Mouse (Mus musculus) neural tube, embryonic 14.5 days (tissue): Measurements from ENCODE around the gene Mark3. TPM values are rescaled to one million over a fixed set of nuclear protein-coding genes. Genes with fewer than 3 reads are reported as not detected.

Source experiments
- ATAC-seq: fragments of 200-750 bp; cut with Nextera tagmentation; 2 replicates; pipeline ENCODE4 v1.8.0; 2017; ENCODE audit warnings: low read depth, mild to moderate bottlenecking, moderate TSS enrichment, moderate library complexity
- H3K27ac ChIP-seq: fragments of 300-500 bp; sonication (generic); 2 replicates; pipeline ENCODE4 v1.5.1; 2014; ENCODE audit warnings: low read depth, mild to moderate bottlenecking, control low read depth, low read length, moderate library complexity, mixed read lengths
- H3K27me3 ChIP-seq: fragments of 300-500 bp; sonication (generic); 2 replicates; pipeline ENCODE4 v1.6.1; 2014; ENCODE audit warnings: low read length; ENCODE audit not compliant: control insufficient read depth, insufficient read depth
- H3K36me3 ChIP-seq: fragments of 300-500 bp; sonication (generic); 2 replicates; pipeline ENCODE4 v1.6.1; 2014; ENCODE audit warnings: low read length, mixed read lengths; ENCODE audit not compliant: control insufficient read depth, insufficient read depth
- H3K4me1 ChIP-seq: fragments of 300-500 bp; sonication (generic); 2 replicates; pipeline ENCODE4 v1.6.1; 2014; ENCODE audit warnings: low read length; ENCODE audit not compliant: control insufficient read depth, insufficient read depth
- H3K4me2 ChIP-seq: fragments of 300-500 bp; sonication (generic); 2 replicates; pipeline ENCODE4 v1.6.1; 2014; ENCODE audit warnings: mild to moderate bottlenecking, low read depth, low read length, control low read depth
- H3K4me3 ChIP-seq: fragments of 300-500 bp; sonication (generic); 2 replicates; pipeline ENCODE4 v1.5.1; 2014; ENCODE audit warnings: low read depth, low read length, control low read depth, mixed read lengths
- H3K9ac ChIP-seq: fragments of 300-500 bp; sonication (generic); replicated peaks from 2 replicates; pipeline ENCODE4 v1.6.1; 2014; ENCODE audit warnings: low read depth, mild to moderate bottlenecking, control low read depth, low read length, mixed read lengths
- H3K9me3 ChIP-seq: fragments of 300-500 bp; sonication (generic); 2 replicates; pipeline ENCODE4 v1.6.1; 2016; ENCODE audit warnings: low read length; ENCODE audit not compliant: control insufficient read depth
- WGBS: fragments of 180-500 bp; shearing (Covaris S2); extraction: QIAGEN DNeasy Blood & Tissue Kit; methylation state at CpG from one replicate; pipeline ENCODE4 v1.1.7; 2014; 5-methylcytosine and 5-hydroxymethylcytosine counted together
- polyA plus RNA-seq: library from polyadenylated mRNA; unstranded; fragments of >200 nt; fragmentation: Nextera tagmentation; extraction: Ambion mirVana; gene quantifications from 2 replicates; pipeline ENCODE4 v1.2.1, GENCODE M21; 2014

Mark3 gene
- polyA plus RNA-seq, 1 experiment from 2014 or later: 78.1 TPM

DNA sequence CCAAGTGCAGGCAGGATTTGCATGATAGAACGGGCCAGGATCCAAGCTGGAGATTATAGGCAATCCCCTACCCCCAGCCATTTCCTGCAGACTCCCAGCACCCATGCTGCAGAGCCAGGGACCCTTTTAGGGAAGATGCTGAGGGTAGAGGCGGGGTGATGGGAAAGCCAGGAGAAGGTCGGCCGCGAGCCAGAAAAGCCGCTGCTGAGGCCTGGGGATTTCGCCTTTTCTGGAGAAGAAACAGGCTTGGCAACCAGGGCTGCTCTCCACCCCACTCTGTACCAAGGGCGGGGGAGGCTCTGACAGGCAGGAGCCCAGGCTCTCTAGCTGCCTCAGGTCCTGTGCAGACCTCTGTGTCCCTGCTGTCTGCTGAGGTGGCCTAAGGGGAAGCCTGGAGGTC, 107.0 kb downstream of the Mark3 start:
- Histone ChIP-seq H3K9ac (no peak overlapping the region), H3K4me3 (no peak overlapping the region), H3K4me1 (peaks cover 20% of the 10 kb centered on the region), H3K27ac (no peak overlapping the region), H3K27me3 (no peaks in the 10 kb centered on the region), H3K4me2 (no peak overlapping the region), H3K36me3 (no peaks in the 10 kb centered on the region), H3K9me3 (no peaks in the 10 kb centered on the region)
- 88% methylated on average over 8 of the region's 8 CpGs for WGBS
- no peak for ATAC-seq

DNA sequence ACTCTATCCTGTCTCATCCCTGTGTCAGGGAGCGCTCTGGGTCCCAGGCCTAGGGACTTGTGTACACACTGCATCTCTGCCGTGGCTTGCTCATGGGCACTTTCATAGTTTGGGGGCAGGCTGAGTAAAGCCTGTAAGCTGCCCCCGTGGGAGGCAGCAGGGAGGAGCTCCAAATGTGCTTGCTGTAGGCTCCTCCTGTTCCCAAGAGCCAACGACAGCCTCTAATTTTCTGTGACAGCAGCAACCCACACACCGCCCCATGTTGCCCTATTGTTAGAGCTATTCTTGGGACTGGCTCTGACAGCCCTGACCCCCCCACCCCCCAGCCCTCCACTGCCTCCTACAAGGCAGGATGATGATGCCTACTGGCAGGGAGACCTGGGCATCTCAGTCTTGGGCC, 107.7 kb downstream of the Mark3 start:
- ATAC-seq: no peak
- Histone ChIP-seq H3K27me3 (no peaks in the 10 kb centered on the region), H3K27ac (no peak overlapping the region), H3K4me1 (peaks cover 16% of the 10 kb centered on the region), H3K4me3 (no peak overlapping the region), H3K4me2 (no peak overlapping the region), H3K9ac (no peak overlapping the region), H3K9me3 (no peaks in the 10 kb centered on the region), H3K36me3 (no peaks in the 10 kb centered on the region)
- WGBS: 83% methylated on average over 5 of the region's 5 CpGs

DNA sequence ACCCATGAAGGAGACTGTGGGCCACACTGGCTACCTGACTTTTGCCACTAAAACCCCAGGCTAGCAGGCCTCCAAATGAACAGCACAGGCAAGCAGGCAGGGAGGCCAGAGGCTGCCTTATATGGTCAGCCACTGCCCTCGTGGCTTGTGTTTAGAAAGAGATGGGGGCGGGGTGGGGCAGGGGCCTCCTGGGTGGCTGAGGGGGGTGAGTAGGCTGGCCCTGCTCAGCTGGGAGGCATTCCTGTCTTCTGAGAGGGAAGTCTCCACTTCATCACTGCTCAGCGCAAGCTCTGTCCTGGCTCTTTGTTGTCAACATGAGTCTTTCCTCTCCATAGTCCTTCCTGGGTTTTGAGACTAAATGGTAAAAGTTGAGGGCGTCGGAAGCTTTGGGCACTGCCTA, 108.5 kb downstream of the Mark3 start:
- 72% methylated on average over 5 of the region's 5 CpGs for WGBS
- H3K9me3 ChIP-seq: no peaks in the 10 kb centered on the region
- H3K27ac ChIP-seq: no peak overlapping the region
- no peak overlapping the region for H3K4me3 ChIP-seq
- peaks cover 16% of the 10 kb centered on the region for H3K4me1 ChIP-seq
- no peak for ATAC-seq
- H3K36me3 ChIP-seq: no peaks in the 10 kb centered on the region
- H3K9ac ChIP-seq: no peak overlapping the region
- H3K4me2 ChIP-seq: no peak overlapping the region
- no peaks in the 10 kb centered on the region for H3K27me3 ChIP-seq

DNA sequence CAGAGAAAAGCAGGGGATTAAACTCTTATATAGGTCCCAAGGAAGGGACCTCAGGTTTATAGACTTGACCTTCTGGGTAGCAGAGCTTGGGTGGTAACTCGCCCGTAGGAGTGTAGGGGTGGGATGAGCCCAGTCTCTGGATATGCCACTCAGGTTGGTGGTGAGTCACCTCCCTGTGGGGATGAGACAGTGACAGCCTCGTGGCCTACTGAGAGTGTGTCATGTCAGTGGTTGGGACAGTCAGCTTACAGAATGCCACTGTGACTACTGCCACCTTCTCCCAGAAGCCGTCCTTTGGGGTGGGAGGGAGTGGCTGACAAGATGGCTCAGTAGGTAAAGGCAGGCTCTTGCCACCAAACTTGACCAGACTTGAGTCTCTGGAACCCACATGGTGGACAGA, 112.1 kb downstream of the Mark3 start:
- peaks cover 11% of the 10 kb centered on the region for H3K4me1 ChIP-seq
- H3K4me3 ChIP-seq: no peak overlapping the region
- H3K9me3 ChIP-seq: no peaks in the 10 kb centered on the region
- no peaks in the 10 kb centered on the region for H3K27me3 ChIP-seq
- WGBS: 89% methylated on average over 4 of the region's 4 CpGs
- ATAC-seq: no peak
- H3K9ac ChIP-seq: no peak overlapping the region
- no peak overlapping the region for H3K4me2 ChIP-seq
- peak overlapping the region; percentile 82 for H3K27ac ChIP-seq
- no peaks in the 10 kb centered on the region for H3K36me3 ChIP-seq

DNA sequence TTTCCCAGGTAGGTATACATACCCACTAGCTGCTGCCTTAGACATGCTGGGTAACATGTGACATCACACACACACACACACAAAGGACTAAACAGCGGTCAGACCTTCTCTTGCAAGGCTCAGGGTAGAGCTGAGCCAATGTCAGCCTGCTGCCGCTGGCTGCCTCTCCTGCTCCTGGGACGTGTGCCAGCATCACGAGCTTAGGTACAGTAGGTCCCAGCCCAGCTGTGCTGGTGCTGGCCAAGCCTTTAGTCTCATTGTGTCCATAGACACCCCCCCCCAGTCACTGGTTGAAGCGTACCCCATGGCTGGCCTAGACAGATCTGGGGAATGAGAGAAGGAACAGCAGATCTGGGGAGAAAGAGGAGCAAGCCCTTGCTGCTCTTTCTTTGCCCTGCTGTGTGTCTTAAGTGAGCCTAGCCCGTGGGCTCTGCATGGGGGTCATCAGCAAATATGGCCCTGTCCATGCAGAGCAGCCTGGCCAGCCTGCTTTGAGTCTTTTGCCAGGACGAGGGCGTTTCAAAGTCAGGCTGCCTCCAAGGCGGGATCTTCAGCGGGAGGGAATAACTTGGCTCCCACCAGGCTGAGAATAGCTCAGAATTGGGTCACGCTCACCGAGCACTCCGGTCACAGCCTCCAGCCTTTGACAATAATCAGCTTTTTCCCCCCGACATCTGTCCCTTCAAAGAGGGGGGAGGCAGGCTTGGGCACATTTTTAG, 113.2 kb downstream of the Mark3 start:
- Histone ChIP-seq H3K36me3 (no peaks in the 10 kb centered on the region), H3K27ac (peak overlapping the region; percentile 82), H3K4me1 (peaks cover 17% of the 10 kb centered on the region), H3K9me3 (no peaks in the 10 kb centered on the region), H3K9ac (no peak overlapping the region), H3K4me2 (no peak overlapping the region), H3K27me3 (no peaks in the 10 kb centered on the region), H3K4me3 (no peak overlapping the region)
- 19% methylated on average over 14 of the region's 14 CpGs for WGBS
- peak; percentile 55; the same call in 1 of the 2 replicates for ATAC-seq

DNA sequence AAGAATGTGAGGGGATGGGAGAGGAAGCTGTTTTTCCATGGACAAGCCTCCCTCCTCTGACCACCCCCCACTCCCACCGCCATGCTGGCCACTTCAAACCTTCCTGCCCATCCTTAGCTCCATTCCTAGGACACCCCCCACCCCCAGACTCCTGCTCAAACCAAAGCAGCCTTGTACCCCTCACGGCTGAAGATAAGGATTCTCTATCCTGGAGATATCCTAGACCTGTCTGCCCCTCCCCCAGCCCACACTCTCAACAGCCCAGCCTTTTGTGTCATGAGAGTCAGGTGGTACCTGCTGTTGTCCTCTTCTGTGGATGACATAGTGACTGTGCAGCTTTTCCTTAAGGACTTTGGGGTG, 113.7 kb downstream of the Mark3 start:
- no peak for ATAC-seq

DNA sequence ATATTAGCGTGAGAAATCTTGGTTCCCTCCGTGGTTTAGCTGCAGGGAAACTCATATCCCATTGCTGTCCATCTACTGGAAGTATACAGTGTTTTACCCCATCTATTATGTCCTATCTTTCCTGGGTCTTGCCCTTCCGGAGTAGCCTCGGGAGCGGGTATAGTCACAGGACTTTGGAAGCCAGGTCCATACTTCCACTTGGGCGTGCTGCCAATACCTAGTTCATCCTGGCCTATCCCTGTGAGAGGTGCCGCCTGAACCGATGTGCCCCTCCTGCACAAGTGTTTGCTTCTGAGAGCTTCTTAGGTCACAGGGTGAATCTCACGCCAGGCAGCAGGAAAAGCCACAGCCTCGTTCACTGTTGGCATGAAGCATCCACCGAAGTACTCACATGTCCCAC, 115.1 kb downstream of the Mark3 start:
- ATAC-seq: no peak
- Histone ChIP-seq H3K9ac (no peak overlapping the region), H3K4me2 (no peak overlapping the region), H3K27me3 (no peaks in the 10 kb centered on the region), H3K9me3 (no peaks in the 10 kb centered on the region), H3K4me1 (peaks cover 34% of the 10 kb centered on the region), H3K27ac (no peak overlapping the region), H3K36me3 (no peaks in the 10 kb centered on the region), H3K4me3 (no peak overlapping the region)
- 85% methylated on average over 11 of the region's 11 CpGs for WGBS

More for the DNA sequence above, 113.7 kb downstream of the Mark3 start:
- Histone ChIP-seq H3K4me3 (no peak overlapping the region), H3K9me3 (no peaks in the 10 kb centered on the region), H3K27ac (peak overlapping the region; percentile 82), H3K9ac (no peak overlapping the region), H3K4me2 (no peak overlapping the region), H3K36me3 (no peaks in the 10 kb centered on the region), H3K27me3 (no peaks in the 10 kb centered on the region), H3K4me1 (peaks cover 20% of the 10 kb centered on the region)
- WGBS: 49% methylated on average over 2 of the region's 2 CpGs

DNA sequence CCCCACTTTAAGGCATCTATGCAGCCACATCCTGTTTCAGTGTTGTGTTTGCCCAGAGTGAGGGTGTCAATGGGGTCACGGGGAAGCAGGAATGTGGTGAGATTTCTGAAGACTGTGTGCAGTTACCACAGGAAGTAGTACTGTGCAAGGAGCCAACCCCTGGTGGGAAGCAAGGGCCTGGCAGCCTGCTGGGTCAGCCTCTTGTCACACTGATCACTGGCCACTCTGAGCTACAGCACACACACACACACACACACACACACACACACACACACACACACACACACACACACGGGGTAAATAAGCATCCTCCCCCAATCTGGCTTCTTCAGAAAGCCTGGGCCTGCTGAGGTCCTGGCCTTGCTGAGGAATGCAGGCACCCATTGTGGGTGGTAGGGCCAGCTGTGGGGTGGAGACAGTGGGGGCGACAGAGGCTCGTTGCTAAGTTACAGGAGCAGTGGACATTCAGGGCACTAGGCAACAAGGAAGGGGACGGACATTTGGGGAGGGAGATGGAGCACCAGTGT, 117.1 kb downstream of the Mark3 start:
- Histone ChIP-seq H3K9ac (no peak overlapping the region), H3K36me3 (no peaks in the 10 kb centered on the region), H3K4me2 (no peak overlapping the region), H3K4me1 (peaks cover 52% of the 10 kb centered on the region), H3K27me3 (no peaks in the 10 kb centered on the region), H3K4me3 (no peak overlapping the region), H3K27ac (peak overlapping the region; percentile 3), H3K9me3 (no peaks in the 10 kb centered on the region)
- ATAC-seq: 0 out of 2 replicates have a peak, but pooled peaks have one; percentile 10
- 3% methylated on average over 5 of the region's 5 CpGs for WGBS

DNA sequence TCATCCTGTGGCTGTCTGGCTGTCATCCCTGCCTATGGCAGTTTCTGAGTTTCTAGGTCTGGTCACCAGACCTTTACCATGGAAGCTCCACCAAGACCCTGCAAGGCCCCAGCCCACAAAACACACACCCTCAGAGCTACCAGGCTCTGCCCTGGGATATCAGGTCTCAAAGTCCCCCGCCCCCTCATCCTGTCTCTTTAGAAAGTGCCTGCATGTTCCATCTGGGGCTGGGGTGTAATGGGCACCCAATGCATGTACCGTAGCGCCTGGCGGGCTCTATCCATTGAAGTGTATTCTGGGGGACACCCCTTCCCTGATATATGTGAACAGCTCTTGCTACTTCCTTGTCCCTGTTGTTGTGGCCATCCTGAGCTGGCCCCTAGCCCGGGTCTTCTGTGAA, 118.6 kb downstream of the Mark3 start:
- Histone ChIP-seq H3K4me2 (no peak overlapping the region), H3K9ac (no peak overlapping the region), H3K9me3 (no peaks in the 10 kb centered on the region), H3K27ac (peak overlapping the region; percentile 87), H3K27me3 (no peaks in the 10 kb centered on the region), H3K36me3 (no peaks in the 10 kb centered on the region), H3K4me1 (peaks cover 44% of the 10 kb centered on the region), H3K4me3 (no peak overlapping the region)
- 56% methylated on average over 5 of the region's 5 CpGs for WGBS
- no peak for ATAC-seq
